ENCODE assay signal across 10 mouse cellular contexts in genomic region chr6:145769855-145770254, GRCm38 (mm10). TPM values are rescaled to one million over a fixed set of nuclear protein-coding genes. Genes with fewer than 3 reads are reported as not detected.
DNase-seq lines count a peak whose midpoint lies in the region; ATAC-seq and TF ChIP-seq lines count a peak whose summit lies in the region.
"Had no signal": no experiment of that assay in that cellular context is flagged by ENCODE, and none has a peak within 500 bp of the region (broad histone marks: within the 10 kb centered on the region; RNA-seq: fewer than 3 reads in every experiment).

No protein-coding gene starts in this region.

- no peaks in the 10 kb centered on the region for H3K4me1 ChIP-seq in forebrain, embryonic 14.5 days (ENCODE audit: control insufficient read depth, insufficient read depth, low read length)
- peaks cover 8% of the 10 kb centered on the region for H3K4me1 ChIP-seq in forebrain, embryonic 12.5 days
- H3K4me1 ChIP-seq in limb, embryonic 14.5 days (ENCODE audit: control insufficient read depth, insufficient read depth, low read length), result peaks cover 37% of the 10 kb centered on the region

- no peak for TF ChIP-seq POLR2A in limb, embryonic 14.5 days (IDR thresholded peaks at IDR 0.05; ENCODE audit: borderline replicate concordance, extremely low read depth, insufficient read depth, insufficient read length)

- no peak for ATAC-seq in forebrain, embryonic 14.5 days
- no peak for ATAC-seq in forebrain, embryonic 12.5 days (ENCODE audit: low FRiP score)
- no peak for ATAC-seq in limb, embryonic 14.5 days (ENCODE audit: low FRiP score, low read depth)
- ATAC-seq in activated CD4-positive, CD25-positive, alpha-beta regulatory T cell, adult 4 months, result no peak

- intact Hi-C loops in left cerebral cortex, postnatal 4 days (cut with DNase I), result no loop called here
- intact Hi-C loops in left cerebral cortex, postnatal 10 days (cut with DNase I), result no loop called here

- no peak overlapping the region for H3K4me2 ChIP-seq in forebrain, embryonic 14.5 days (ENCODE audit: low read length)
- H3K4me2 ChIP-seq in forebrain, embryonic 12.5 days, result no peak overlapping the region
- no peak overlapping the region for H3K4me2 ChIP-seq in limb, embryonic 14.5 days (replicated peaks; ENCODE audit: low read depth, low read length, severe bottlenecking)

- WGBS in forebrain, embryonic 14.5 days, result 65% methylated on average over 11 of the region's 11 CpGs
- WGBS in forebrain, embryonic 12.5 days, result 67% methylated on average over 11 of the region's 11 CpGs
- WGBS in limb, embryonic 14.5 days, result 82% methylated on average over 11 of the region's 11 CpGs

- no peak overlapping the region for H3K9ac ChIP-seq in forebrain, embryonic 14.5 days (ENCODE audit: low read length)
- no peak overlapping the region for H3K9ac ChIP-seq in forebrain, embryonic 12.5 days
- no peak overlapping the region for H3K9ac ChIP-seq in limb, embryonic 14.5 days (ENCODE audit: low read depth, low read length, severe bottlenecking)
- H3K9ac ChIP-seq: liver, embryonic 14.5 days had no signal

- DNase-seq in forebrain, embryonic 14.5 days (ENCODE audit: low spot score), result peak; percentile 44
- peak; percentile 44 for DNase-seq in left cerebral cortex, postnatal 4 days
- DNase-seq in left cerebral cortex, postnatal 10 days (ENCODE audit: extremely low spot score in 1 of 2, low spot score in 2 of 2), result no peak
- DNase-seq in cerebellum, postnatal 36 days, result peak; percentile 31 to 39
- DNase-seq in limb, embryonic 14.5 days (ENCODE audit: low spot score), result no peak
- DNase-seq in gastrocnemius, postnatal 10 days, result no peak
- DNase-seq: right cerebral cortex, postnatal 25 days had no signal

- H3K4me3 ChIP-seq in forebrain, embryonic 14.5 days (ENCODE audit: low read depth, low read length), result no peak overlapping the region
- no peak overlapping the region for H3K4me3 ChIP-seq in forebrain, embryonic 12.5 days (replicated peaks)
- H3K4me3 ChIP-seq in limb, embryonic 14.5 days (replicated peaks; ENCODE audit: low read length), result no peak overlapping the region

- H3K9me3 ChIP-seq in forebrain, embryonic 14.5 days (replicated peaks; ENCODE audit: control insufficient read depth, low read length), result no peaks in the 10 kb centered on the region
- no peaks in the 10 kb centered on the region for H3K9me3 ChIP-seq in forebrain, embryonic 12.5 days
- H3K9me3 ChIP-seq in limb, embryonic 14.5 days (ENCODE audit: control insufficient read depth, low read length), result no peaks in the 10 kb centered on the region

- no peaks in the 10 kb centered on the region for H3K27me3 ChIP-seq in forebrain, embryonic 14.5 days (replicated peaks; ENCODE audit: control insufficient read depth, insufficient read depth, low read length)
- H3K27me3 ChIP-seq in forebrain, embryonic 12.5 days, result no peaks in the 10 kb centered on the region
- H3K27me3 ChIP-seq in limb, embryonic 14.5 days (ENCODE audit: control insufficient read depth, insufficient read depth, low read length), result no peaks in the 10 kb centered on the region

- no peaks in the 10 kb centered on the region for H3K36me3 ChIP-seq in forebrain, embryonic 14.5 days (ENCODE audit: control insufficient read depth, insufficient read depth, low read length)
- no peaks in the 10 kb centered on the region for H3K36me3 ChIP-seq in forebrain, embryonic 12.5 days (replicated peaks)
- H3K36me3 ChIP-seq in limb, embryonic 14.5 days (ENCODE audit: control insufficient read depth, insufficient read depth, low read length), result no peaks in the 10 kb centered on the region

- H3K27ac ChIP-seq in forebrain, embryonic 14.5 days (ENCODE audit: low read depth, low read length), result no peak overlapping the region
- no peak overlapping the region for H3K27ac ChIP-seq in forebrain, embryonic 12.5 days
- H3K27ac ChIP-seq in limb, embryonic 14.5 days (replicated peaks; ENCODE audit: low read depth, low read length), result 0 out of 2 replicates have a peak overlapping the region, but pooled peaks have one; percentile 33
- H3K27ac ChIP-seq: liver, embryonic 14.5 days had no signal

RNA-seq across cellular contexts. Expression of gene Rassf8, which starts 23.3 kb away (rescaled TPM):
- 2.4 and 2.5 TPM in 2 replicates for polyA plus RNA-seq in forebrain, embryonic 14.5 days (2014; fragmentation: Nextera tagmentation; extraction: Ambion mirVana)
- 3.1 and 3.6 TPM in 2 replicates for polyA plus RNA-seq in forebrain, embryonic 12.5 days (2016; fragmentation: Nextera tagmentation; extraction: Ambion mirVana)
- 10 to 100 TPM; 14.9 to 18.7 TPM for total RNA-seq in left cerebral cortex, postnatal 4 days (2021)
- total RNA-seq in left cerebral cortex, postnatal 10 days (2021), result 10 to 100 TPM; 11.8 to 13.7 TPM
- 42.5 and 43.3 TPM in 2 replicates for polyA plus RNA-seq in limb, embryonic 14.5 days (2012; rRNA removed)
- polyA plus RNA-seq in limb, embryonic 14.5 days (2014; fragmentation: Nextera tagmentation; extraction: Ambion mirVana), result 20.8 and 23.0 TPM in 2 replicates
- polyA plus RNA-seq in activated CD4-positive, CD25-positive, alpha-beta regulatory T cell, adult 4 months (2017; shearing (Covaris generic)), result under 1 TPM; 0.19 to 0.32 TPM
- 10 to 100 TPM; 40.7 to 41.6 TPM for total RNA-seq in gastrocnemius, postnatal 10 days (2021)

Comparison
In these comparisons a context has a peak if more than half of its experiments do, and no peak if none do; other contexts are left out.
1. DNase-seq: peak in forebrain, embryonic 14.5 days (single experiment), left cerebral cortex, postnatal 4 days (single experiment) and cerebellum, postnatal 36 days (2 of 2); none in left cerebral cortex, postnatal 10 days (0 of 2), limb, embryonic 14.5 days (single experiment) and gastrocnemius, postnatal 10 days (single experiment).